Mouse (Mus musculus) stomach, postnatal 0 days (tissue): Measurements from ENCODE around the gene Ppp6r1.

Experiments
- CTCF ChIP-seq: IDR thresholded peaks from 2 replicates; pipeline ENCODE4 v1.5.1; 2016; ENCODE audit warnings: antibody characterized with exemption, low read depth, mild to moderate bottlenecking, moderate library complexity
- EP300 ChIP-seq: optimal IDR thresholded peaks from 2 replicates; pipeline ENCODE3; 2016; ENCODE audit warnings: antibody characterized with exemption

- TF ChIP-seq CTCF = no peak
- TF ChIP-seq EP300 = no peak
These were observed 15.6 kb downstream of the Ppp6r1 start for GRCm38 (mm10) chr7:4643225-4643624.
